Comparison of ENCODE assay signal across 16 mouse cellular contexts in the genomic region with DNA sequence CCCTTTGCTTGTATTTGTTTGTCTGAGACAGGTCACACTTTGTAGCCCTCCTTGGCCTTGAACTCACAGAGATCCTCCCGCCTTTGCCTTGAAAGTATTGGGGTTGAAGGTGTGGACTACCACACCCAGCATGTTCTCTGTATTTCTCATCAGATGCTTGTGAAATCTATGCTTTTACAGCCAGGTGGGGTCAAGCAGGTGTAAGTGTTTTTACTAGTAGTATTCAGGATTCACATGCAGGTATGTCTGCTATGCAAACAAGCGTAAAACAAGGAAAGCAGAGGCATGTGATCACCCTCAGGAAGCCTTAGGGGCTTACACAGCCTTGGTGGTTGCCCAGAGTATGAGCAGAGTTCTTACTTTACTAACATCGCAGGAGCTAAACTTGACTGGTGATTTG.
"Had no signal": no experiment of that assay in that cellular context is flagged by ENCODE, and none has a peak within 500 bp of the region (broad histone marks: within the 10 kb centered on the region; RNA-seq: fewer than 3 reads in every experiment).

No protein-coding gene starts in this region.

- H3K27me3 ChIP-seq: midbrain, embryonic 13.5 days; midbrain, embryonic 15.5 days; neural tube, embryonic 13.5 days; neural tube, embryonic 15.5 days; stomach, embryonic 15.5 days had no signal

- H3K4me1 ChIP-seq: midbrain, embryonic 10.5 days; midbrain, embryonic 15.5 days; neural tube, embryonic 13.5 days; neural tube, embryonic 15.5 days; stomach, embryonic 15.5 days had no signal

- H3K27ac ChIP-seq: midbrain, embryonic 10.5 days; midbrain, embryonic 13.5 days; midbrain, embryonic 15.5 days; neural tube, embryonic 13.5 days; neural tube, embryonic 15.5 days; stomach, embryonic 15.5 days; stomach, postnatal 0 days had no signal

- H3K9ac ChIP-seq: liver, postnatal 0 days; lung, embryonic 14.5 days; midbrain, embryonic 13.5 days; midbrain, embryonic 15.5 days; neural tube, embryonic 13.5 days; neural tube, embryonic 15.5 days; stomach, embryonic 15.5 days had no signal

- H3K4me3 ChIP-seq: midbrain, embryonic 10.5 days; midbrain, embryonic 13.5 days; midbrain, embryonic 15.5 days; myocyte; neural tube, embryonic 13.5 days; neural tube, embryonic 15.5 days; stomach, embryonic 15.5 days had no signal

- H3K4me2 ChIP-seq: lung, embryonic 14.5 days; midbrain, embryonic 13.5 days; midbrain, embryonic 15.5 days; neural tube, embryonic 13.5 days; neural tube, embryonic 15.5 days; stomach, embryonic 15.5 days had no signal

- DNase-seq: liver, postnatal 0 days; lung, embryonic 14.5 days; lung, postnatal 10 days; lung, postnatal 4 days; right cerebral cortex, postnatal 14 days; thymus, adult 2 months; thymus, postnatal 25 days; thymus, postnatal 4 days had no signal

- H3K36me3 ChIP-seq: midbrain, embryonic 10.5 days; midbrain, embryonic 13.5 days; midbrain, embryonic 15.5 days; neural tube, embryonic 13.5 days; neural tube, embryonic 15.5 days; stomach, embryonic 15.5 days had no signal

- H3K9me3 ChIP-seq: midbrain, embryonic 10.5 days; midbrain, embryonic 13.5 days; midbrain, embryonic 15.5 days; neural tube, embryonic 13.5 days; neural tube, embryonic 15.5 days; stomach, embryonic 15.5 days had no signal

- ATAC-seq: liver, postnatal 0 days; midbrain, embryonic 13.5 days; midbrain, embryonic 15.5 days had no signal
